22 mouse cellular contexts compared by ENCODE assay signal in genomic region chr5:31183678-31184077, GRCm38 (mm10). TPM values are rescaled to one million over a fixed set of nuclear protein-coding genes. Genes with fewer than 3 reads are reported as not detected.
DNase-seq lines count a peak whose midpoint lies in the region; ATAC-seq and TF ChIP-seq lines count a peak whose summit lies in the region.
"Had no signal": no experiment of that assay in that cellular context is flagged by ENCODE, and none has a peak within 500 bp of the region (broad histone marks: within the 10 kb centered on the region; RNA-seq: fewer than 3 reads in every experiment).

No protein-coding gene starts in this region.

- no peak overlapping the region for H3K4me3 ChIP-seq in heart, adult 2 months
- no peak overlapping the region for H3K4me3 ChIP-seq in liver, embryonic 13.5 days (replicated peaks)
- H3K4me3 ChIP-seq: forebrain, embryonic 15.5 days; hindbrain, embryonic 13.5 days; limb, embryonic 10.5 days had no signal

- no peaks in the 10 kb centered on the region for H3K4me1 ChIP-seq in heart, adult 2 months (ENCODE audit: control insufficient read depth, insufficient read depth, low read length)
- H3K4me1 ChIP-seq in liver, embryonic 13.5 days (replicated peaks) = peaks cover 47% of the 10 kb centered on the region

- intact Hi-C loops in heart, adult 2 months (cut with DNase I) = no loop called here

- H3K27me3 ChIP-seq in heart, adult 2 months (ENCODE audit: control insufficient read depth, insufficient read depth, low read length) = no peaks in the 10 kb centered on the region
- no peaks in the 10 kb centered on the region for H3K27me3 ChIP-seq in liver, embryonic 13.5 days
- H3K27me3 ChIP-seq: forebrain, embryonic 15.5 days; hindbrain, embryonic 13.5 days; Patski had no signal

- H3K79me2 ChIP-seq in heart, adult 2 months (replicated peaks; ENCODE audit: control insufficient read depth, insufficient read depth, low read length) = no peaks in the 10 kb centered on the region

- no peak for TF ChIP-seq EP300 in heart, adult 2 months (IDR thresholded peaks at IDR 0.05; ENCODE audit: insufficient read depth, low read depth, low read length)

- peak; percentile 49 for ATAC-seq in liver, embryonic 13.5 days (ENCODE audit: low read depth)
- peak; percentile 59 for ATAC-seq in megakaryocyte-erythroid progenitor cell, adult 5-6 weeks (replicated peaks; ENCODE audit: low FRiP score, low TSS enrichment, poor library complexity, severe bottlenecking)
- no peak for ATAC-seq in inflammation-experienced regulatory T-cells, adult 6 months
- ATAC-seq: forebrain, embryonic 15.5 days; Patski had no signal

- TF ChIP-seq CTCF in heart, adult 2 months (IDR thresholded peaks at IDR 0.05) = no peak

- no peak for TF ChIP-seq POLR2A in heart, adult 2 months (IDR thresholded peaks at IDR 0.05; ENCODE audit: insufficient read depth, low read depth, low read length)

- H3K27ac ChIP-seq in heart, adult 2 months = no peak overlapping the region
- peak overlapping the region; percentile 80 for H3K27ac ChIP-seq in liver, embryonic 13.5 days
- H3K27ac ChIP-seq: forebrain, embryonic 15.5 days; hindbrain, embryonic 13.5 days; kidney, postnatal 0 days; limb, embryonic 10.5 days had no signal

- peak overlapping the region; percentile 34 for H3K4me2 ChIP-seq in liver, embryonic 13.5 days
- H3K4me2 ChIP-seq: forebrain, embryonic 15.5 days; hindbrain, embryonic 13.5 days had no signal

- H3K9ac ChIP-seq in heart, adult 2 months (ENCODE audit: low read depth, low read length) = no peak overlapping the region
- H3K9ac ChIP-seq in liver, embryonic 13.5 days = peak overlapping the region; percentile 26; the same call in 1 of the 2 replicates
- H3K9ac ChIP-seq: forebrain, embryonic 15.5 days; hindbrain, embryonic 13.5 days had no signal

- 40% methylated on average over 4 of the region's 4 CpGs for WGBS in heart, adult 2 months
- 16% methylated on average over 4 of the region's 4 CpGs for WGBS in liver, embryonic 13.5 days (ENCODE audit: insufficient replicate concordance)

- H3K36me3 ChIP-seq in heart, adult 2 months (ENCODE audit: control insufficient read depth, insufficient read depth, low read length) = no peaks in the 10 kb centered on the region
- H3K36me3 ChIP-seq in liver, embryonic 13.5 days = peaks cover 20% of the 10 kb centered on the region

- peak; percentile 42 for DNase-seq in heart, adult 11 months
- no peak for DNase-seq in heart, adult 2 months
- DNase-seq in c-Kit-positive CD71-positive TER-119-positive erythroid progenitor cells, embryonic 14.5 days (ENCODE audit: low spot score) = peak; percentile 66
- peak; percentile 56 for DNase-seq in liver, embryonic 13.5 days
- DNase-seq in MN1 (ENCODE audit: low spot score) = no peak
- DNase-seq: adrenal gland, adult 8-10 months; cerebellum, adult 8-10 months; gastrocnemius, postnatal 14 days; heart, adult 18-20 months; heart, postnatal 36 days; kidney, adult 18-20 months; lung, postnatal 10 days; right cerebral cortex, adult 18-20 months; right cerebral cortex, postnatal 4 days; thymus, postnatal 25 days had no signal

- H3K9me3 ChIP-seq in liver, embryonic 13.5 days (replicated peaks) = no peaks in the 10 kb centered on the region
- H3K9me3 ChIP-seq: forebrain, embryonic 15.5 days; hindbrain, embryonic 13.5 days; limb, embryonic 10.5 days had no signal

RNA-seq across cellular contexts. Expression of gene Gtf3c2, which starts 3.7 kb away (rescaled TPM):
- total RNA-seq in heart, adult 2 months (2021) = 10 to 100 TPM; 27.4 to 32.3 TPM
- polyA plus RNA-seq in heart, adult 2 months (2012; rRNA removed) = 34.8 and 56.2 TPM in 2 replicates
- 31.5 and 37.0 TPM in 2 replicates for polyA plus RNA-seq in liver, embryonic 13.5 days (2015; fragmentation: Nextera tagmentation; extraction: Ambion mirVana)
- total RNA-seq in megakaryocyte-erythroid progenitor cell, adult 5-6 weeks (2014; fragmentation: Nextera tagmentation) = 112 and 159 TPM in 2 replicates
- total RNA-seq in megakaryocyte-erythroid progenitor cell, adult 5-6 weeks (2017) = 76.4 and 80.2 TPM in 2 replicates
- polyA plus RNA-seq in inflammation-experienced regulatory T-cells, adult 6 months (2017; shearing (Covaris generic)) = 100 to 1,000 TPM in 1 of 3 experiments, 10 to 100 TPM in 2; 61.8 to 103 (median 81.3) TPM

RNA-seq across cellular contexts. Expression of gene Gm29609, which starts 4.0 kb away (rescaled TPM):
- under 1 TPM; 0.55 to 0.81 TPM for total RNA-seq in heart, adult 2 months (2021)
- polyA plus RNA-seq in heart, adult 2 months (2012; rRNA removed) = 2.4 and 2.5 TPM in 2 replicates
- polyA plus RNA-seq in liver, embryonic 13.5 days (2015; fragmentation: Nextera tagmentation; extraction: Ambion mirVana) = 0.36 and 0.52 TPM in 2 replicates
- 1.1 and 1.4 TPM in 2 replicates for total RNA-seq in megakaryocyte-erythroid progenitor cell, adult 5-6 weeks (2014; fragmentation: Nextera tagmentation)
- 1.3 TPM in 1 of 2 replicates, not detected in the other for total RNA-seq in megakaryocyte-erythroid progenitor cell, adult 5-6 weeks (2017)
- 1 to 10 TPM in 1 of 3 experiments, under 1 TPM in 2; 0.19 to 3.2 (median 0.29) TPM for polyA plus RNA-seq in inflammation-experienced regulatory T-cells, adult 6 months (2017; shearing (Covaris generic))

RNA-seq across cellular contexts. Expression of gene Snx17, which starts 9.3 kb away (rescaled TPM):
- total RNA-seq in heart, adult 2 months (2021) = 10 to 100 TPM; 58.1 to 63.2 TPM
- polyA plus RNA-seq in heart, adult 2 months (2012; rRNA removed) = 66.8 and 85.1 TPM in 2 replicates
- 49.6 and 49.7 TPM in 2 replicates for polyA plus RNA-seq in liver, embryonic 13.5 days (2015; fragmentation: Nextera tagmentation; extraction: Ambion mirVana)
- total RNA-seq in megakaryocyte-erythroid progenitor cell, adult 5-6 weeks (2014; fragmentation: Nextera tagmentation) = 57.7 and 67.6 TPM in 2 replicates
- 38.9 and 48.5 TPM in 2 replicates for total RNA-seq in megakaryocyte-erythroid progenitor cell, adult 5-6 weeks (2017)
- 100 to 1,000 TPM in 2 of 3 experiments, 10 to 100 TPM in 1; 96.4 to 122 (median 119) TPM for polyA plus RNA-seq in inflammation-experienced regulatory T-cells, adult 6 months (2017; shearing (Covaris generic))

RNA-seq across cellular contexts. Expression of gene Eif2b4, which starts 9.6 kb away (rescaled TPM):
- total RNA-seq in heart, adult 2 months (2021) = 10 to 100 TPM; 48.0 to 50.8 TPM
- 61.3 and 88.9 TPM in 2 replicates for polyA plus RNA-seq in heart, adult 2 months (2012; rRNA removed)
- 57.1 and 64.0 TPM in 2 replicates for polyA plus RNA-seq in liver, embryonic 13.5 days (2015; fragmentation: Nextera tagmentation; extraction: Ambion mirVana)
- 116 and 148 TPM in 2 replicates for total RNA-seq in megakaryocyte-erythroid progenitor cell, adult 5-6 weeks (2014; fragmentation: Nextera tagmentation)
- 40.0 and 59.0 TPM in 2 replicates for total RNA-seq in megakaryocyte-erythroid progenitor cell, adult 5-6 weeks (2017)
- 10 to 100 TPM; 38.7 to 45.8 (median 44.4) TPM for polyA plus RNA-seq in inflammation-experienced regulatory T-cells, adult 6 months (2017; shearing (Covaris generic))

RNA-seq across cellular contexts. Expression of gene Zfp513, which starts 18.4 kb away (rescaled TPM):
- total RNA-seq in heart, adult 2 months (2021) = 1 to 10 TPM; 6.6 to 8.1 TPM
- 12.7 and 14.2 TPM in 2 replicates for polyA plus RNA-seq in heart, adult 2 months (2012; rRNA removed)
- polyA plus RNA-seq in liver, embryonic 13.5 days (2015; fragmentation: Nextera tagmentation; extraction: Ambion mirVana) = 2.3 and 2.6 TPM in 2 replicates
- 5.3 and 5.5 TPM in 2 replicates for total RNA-seq in megakaryocyte-erythroid progenitor cell, adult 5-6 weeks (2014; fragmentation: Nextera tagmentation)
- 3.2 and 5.6 TPM in 2 replicates for total RNA-seq in megakaryocyte-erythroid progenitor cell, adult 5-6 weeks (2017)
- polyA plus RNA-seq in inflammation-experienced regulatory T-cells, adult 6 months (2017; shearing (Covaris generic)) = 1 to 10 TPM; 3.5 to 6.1 (median 5.4) TPM

Comparison
In these comparisons a context has a peak if more than half of its experiments do, and no peak if none do; other contexts are left out.
1. DNase-seq: peak in heart, adult 11 months (single experiment), c-Kit-positive CD71-positive TER-119-positive erythroid progenitor cells, embryonic 14.5 days (single experiment) and liver, embryonic 13.5 days (single experiment); none in heart, adult 2 months (0 of 2) and MN1 (single experiment).